Mouse (Mus musculus) heart, adult 18-20 months (tissue): ENCODE data around the gene Rgs9. TPM values are rescaled to one million over a fixed set of nuclear protein-coding genes. Genes with fewer than 3 reads are reported as not detected.
"Not testable (repeated sequence)": the region's sequence is repeated elsewhere in the genome, so short reads cannot be mapped to it uniquely, and the experiment has no call there.

ENCODE experiments used
- DNase-seq, 2 experiments: peaks; one replicate each; pipeline ENCODE4 v3.0.0; 2021 to 2022; ENCODE audit warnings: mixed read lengths in 1 of 2
- total RNA-seq, 2 experiments: library from RNA; stranded (reverse); gene quantifications; 2 replicates each; pipeline ENCODE4 v1.2.3; 2021

Rgs9 gene
- total RNA-seq, 2 experiments from 2014 or later: 0.27 to 0.41 TPM

GRCm38 (mm10) chr11:109305680-109306079 lies 7.8 kb upstream of the Rgs9 start:
- DNase-seq: no peak

- peak; percentile 69 to 78 for DNase-seq
Measured at GRCm38 (mm10) chr11:109302338-109302737, 4.4 kb upstream of the Rgs9 start.

GRCm38 (mm10) chr11:109297031-109297430 lies 898 bp downstream of the Rgs9 start:
- no peak for DNase-seq

- DNase-seq: no peak
Measured at GRCm38 (mm10) chr11:109292056-109292455, 5.9 kb downstream of the Rgs9 start.

GRCm38 (mm10) chr11:109289378-109289777 lies 8.6 kb downstream of the Rgs9 start:
- DNase-seq: not testable (repeated sequence)

- no peak for DNase-seq
Measured at GRCm38 (mm10) chr11:109284811-109285210, 13.1 kb downstream of the Rgs9 start.

- DNase-seq: peak in 1 of 2 experiments; percentile 9
Measured at GRCm38 (mm10) chr11:109278186-109278585, 19.7 kb downstream of the Rgs9 start.

GRCm38 (mm10) chr11:109271399-109271798 lies 26.5 kb downstream of the Rgs9 start:
- no peak for DNase-seq

GRCm38 (mm10) chr11:109270366-109270765 lies 27.6 kb downstream of the Rgs9 start:
- DNase-seq: no peak

- no peak for DNase-seq
Measured at GRCm38 (mm10) chr11:109269662-109270341, 28.1 kb downstream of the Rgs9 start.

- DNase-seq: no peak
Measured at GRCm38 (mm10) chr11:109269283-109269661, 28.7 kb downstream of the Rgs9 start.

GRCm38 (mm10) chr11:109266161-109266910 lies 31.6 kb downstream of the Rgs9 start:
- no peak for DNase-seq

- DNase-seq: no peak
Measured at GRCm38 (mm10) chr11:109264159-109264768, 33.7 kb downstream of the Rgs9 start.

GRCm38 (mm10) chr11:109260561-109260960 lies 37.4 kb downstream of the Rgs9 start:
- no peak for DNase-seq

- no peak for DNase-seq
Measured at GRCm38 (mm10) chr11:109258941-109259910, 38.7 kb downstream of the Rgs9 start.

GRCm38 (mm10) chr11:109257824-109258223 lies 40.1 kb downstream of the Rgs9 start:
- DNase-seq: peak in 1 of 2 experiments; percentile 10

GRCm38 (mm10) chr11:109255022-109255421 lies 42.9 kb downstream of the Rgs9 start:
- DNase-seq: no peak

- no peak for DNase-seq
Measured at GRCm38 (mm10) chr11:109252483-109252882, 45.4 kb downstream of the Rgs9 start.

GRCm38 (mm10) chr11:109250566-109250965 lies 47.4 kb downstream of the Rgs9 start:
- no peak for DNase-seq

GRCm38 (mm10) chr11:109246920-109247319 lies 51.0 kb downstream of the Rgs9 start:
- DNase-seq: no peak

- DNase-seq: peak; percentile 14 to 44
Measured at GRCm38 (mm10) chr11:109244635-109245360, 53.1 kb downstream of the Rgs9 start.
